Mouse (Mus musculus): ENCODE measurements around the gene Atp8b2. TPM values are rescaled to one million over a fixed set of nuclear protein-coding genes. Genes with fewer than 3 reads are reported as not detected.
A peak's percentile ranks its signal among the peaks of the same experiment; 100 is the strongest.

Atp8b2 gene
- total and polyA plus RNA-seq, 3 experiments, result 15.7 to 27.3 (median 18.0) TPM

- intact Hi-C loops (cut with DNase I), result no loop called here
- Histone ChIP-seq H3K36me3 (ENCODE audit: control insufficient read depth, insufficient read depth, low read length) (no peaks in the 10 kb centered on the region), H3K9ac (ENCODE audit: low read depth, low read length) (no peak overlapping the region), H3K27ac (no peak overlapping the region), H3K27me3 (ENCODE audit: control insufficient read depth, insufficient read depth, low read length) (no peaks in the 10 kb centered on the region), H3K4me1 (ENCODE audit: control insufficient read depth, insufficient read depth, low read length) (peaks cover 2% of the 10 kb centered on the region; the same call in 1 of the 2 replicates), H3K79me2 (replicated peaks; ENCODE audit: control insufficient read depth, insufficient read depth, low read length) (no peaks in the 10 kb centered on the region), H3K4me3 (no peak overlapping the region)
- no peak for DNase-seq
- TF ChIP-seq POLR2A (IDR thresholded peaks at IDR 0.05; ENCODE audit: insufficient read depth, low read depth, low read length) (no peak), CTCF (IDR thresholded peaks at IDR 0.05) (no peak), EP300 (IDR thresholded peaks at IDR 0.05; ENCODE audit: insufficient read depth, low read depth, low read length) (no peak)
- 61% methylated on average over 1 of the region's 1 CpGs for WGBS
Measured at GRCm38 (mm10) chr3:89916622-89917021, 46.7 kb downstream of the Atp8b2 start.

GRCm38 (mm10) chr3:89914700-89915099 is 48.6 kb downstream of the Atp8b2 start:
- Histone ChIP-seq H3K9ac (ENCODE audit: low read depth, low read length) (no peak overlapping the region), H3K4me1 (ENCODE audit: control insufficient read depth, insufficient read depth, low read length) (peaks cover 2% of the 10 kb centered on the region; the same call in 1 of the 2 replicates), H3K79me2 (replicated peaks; ENCODE audit: control insufficient read depth, insufficient read depth, low read length) (no peaks in the 10 kb centered on the region), H3K27me3 (ENCODE audit: control insufficient read depth, insufficient read depth, low read length) (no peaks in the 10 kb centered on the region), H3K4me3 (no peak overlapping the region), H3K36me3 (ENCODE audit: control insufficient read depth, insufficient read depth, low read length) (no peaks in the 10 kb centered on the region), H3K27ac (no peak overlapping the region)
- DNase-seq, result no peak
- no peak for TF ChIP-seq EP300 (IDR thresholded peaks at IDR 0.05; ENCODE audit: insufficient read depth, low read depth, low read length)
- TF ChIP-seq POLR2A (IDR thresholded peaks at IDR 0.05; ENCODE audit: insufficient read depth, low read depth, low read length), result no peak
- no peak for TF ChIP-seq CTCF (IDR thresholded peaks at IDR 0.05)
- intact Hi-C loops (cut with DNase I), result loop anchor here (5.0 kb wide), 1 partner anchor 42 kb away; no protein-coding TSS in a partner anchor
- WGBS, result 49% methylated on average over 4 of the region's 4 CpGs

- Histone ChIP-seq H3K27ac (peak within 1 kb of the TSS; percentile 76), H3K36me3 (ENCODE audit: control insufficient read depth, insufficient read depth, low read length) (no peaks in the 10 kb centered on the region), H3K4me3 (peak within 1 kb of the TSS; percentile 73), H3K27me3 (ENCODE audit: control insufficient read depth, insufficient read depth, low read length) (no peaks in the 10 kb centered on the region), H3K9ac (ENCODE audit: low read depth, low read length) (peak within 1 kb of the TSS; percentile 73), H3K79me2 (replicated peaks; ENCODE audit: control insufficient read depth, insufficient read depth, low read length) (no peaks in the 10 kb centered on the region), H3K4me1 (ENCODE audit: control insufficient read depth, insufficient read depth, low read length) (peaks cover 2% of the 10 kb centered on the region; the same call in 1 of the 2 replicates)
- intact Hi-C loops (cut with DNase I), result loop anchor here (2.0 to 5.0 kb wide), 2 partner anchors 40 to 52 kb away; no protein-coding TSS in a partner anchor
- DNase-seq, result peak; percentile 92 to 95
- WGBS, result 2% methylated on average over 75 of the region's 75 CpGs
- no peak; the same call in 1 of the 2 replicates for TF ChIP-seq POLR2A (IDR thresholded peaks at IDR 0.05; ENCODE audit: insufficient read depth, low read depth, low read length)
- TF ChIP-seq CTCF (IDR thresholded peaks at IDR 0.05), result peak; percentile 44
- 0 out of 2 replicates have a peak, but pooled peaks have one; percentile 27 for TF ChIP-seq EP300 (IDR thresholded peaks at IDR 0.05; ENCODE audit: insufficient read depth, low read depth, low read length)
Measured at GRCm38 (mm10) chr3:89912543-89913391, 50.5 kb downstream of the Atp8b2 start, which contains the start of gene Il6ra. Gene Il6ra (minus strand): TSS chr3:89913196.

GRCm38 (mm10) chr3:89912108-89912542 is 51.2 kb downstream of the Atp8b2 start:
- Histone ChIP-seq H3K4me1 (ENCODE audit: control insufficient read depth, insufficient read depth, low read length) (peaks cover 2% of the 10 kb centered on the region; the same call in 1 of the 2 replicates), H3K27me3 (ENCODE audit: control insufficient read depth, insufficient read depth, low read length) (no peaks in the 10 kb centered on the region), H3K79me2 (replicated peaks; ENCODE audit: control insufficient read depth, insufficient read depth, low read length) (no peaks in the 10 kb centered on the region), H3K9ac (ENCODE audit: low read depth, low read length) (peak overlapping the region; percentile 42; the same call in 1 of the 2 replicates), H3K27ac (peak overlapping the region; percentile 76; the same call in 1 of the 2 replicates), H3K36me3 (ENCODE audit: control insufficient read depth, insufficient read depth, low read length) (no peaks in the 10 kb centered on the region), H3K4me3 (peak overlapping the region; percentile 13)
- TF ChIP-seq CTCF (IDR thresholded peaks at IDR 0.05) (no peak), POLR2A (IDR thresholded peaks at IDR 0.05; ENCODE audit: insufficient read depth, low read depth, low read length) (no peak), EP300 (IDR thresholded peaks at IDR 0.05; ENCODE audit: insufficient read depth, low read depth, low read length) (no peak)
- DNase-seq, result peak; percentile 49 to 62
- 48% methylated on average over 6 of the region's 6 CpGs for WGBS
- intact Hi-C loops (cut with DNase I), result loop anchor here (2.0 to 5.0 kb wide), 2 partner anchors 40 to 51 kb away; no protein-coding TSS in a partner anchor

- TF ChIP-seq CTCF (IDR thresholded peaks at IDR 0.05) (no peak), EP300 (IDR thresholded peaks at IDR 0.05; ENCODE audit: insufficient read depth, low read depth, low read length) (no peak), POLR2A (IDR thresholded peaks at IDR 0.05; ENCODE audit: insufficient read depth, low read depth, low read length) (no peak)
- no peak overlapping the region for H3K4me3 ChIP-seq
- intact Hi-C loops (cut with DNase I), result loop anchor here (5.0 kb wide), 1 partner anchor 39 kb away; no protein-coding TSS in a partner anchor
Measured at GRCm38 (mm10) chr3:89911207-89911606, 52.1 kb downstream of the Atp8b2 start.

More at GRCm38 (mm10) chr3:89911207-89911606, 52.1 kb downstream of the Atp8b2 start:
- Histone ChIP-seq H3K4me1 (ENCODE audit: control insufficient read depth, insufficient read depth, low read length) (peaks cover 2% of the 10 kb centered on the region; the same call in 1 of the 2 replicates), H3K27me3 (ENCODE audit: control insufficient read depth, insufficient read depth, low read length) (no peaks in the 10 kb centered on the region), H3K36me3 (ENCODE audit: control insufficient read depth, insufficient read depth, low read length) (no peaks in the 10 kb centered on the region), H3K79me2 (replicated peaks; ENCODE audit: control insufficient read depth, insufficient read depth, low read length) (no peaks in the 10 kb centered on the region), H3K27ac (no peak overlapping the region; the same call in 1 of the 2 replicates), H3K9ac (ENCODE audit: low read depth, low read length) (no peak overlapping the region)
- peak; percentile 44 to 73 for DNase-seq
- 58% methylated on average over 3 of the region's 3 CpGs for WGBS
